In genomic region chr9:6986161-6986560, GRCm38 (mm10) we compare ENCODE assay signal across 19 mouse cellular contexts.
DNase-seq lines count a peak whose midpoint lies in the region; TF ChIP-seq lines count a peak whose summit lies in the region.
"Had no signal": no experiment of that assay in that cellular context is flagged by ENCODE, and none has a peak within 500 bp of the region (broad histone marks: within the 10 kb centered on the region; RNA-seq: fewer than 3 reads in every experiment).

No protein-coding gene starts in this region.

- no peak for TF ChIP-seq POLR2A in lung, adult 2 months (IDR thresholded peaks at IDR 0.05; ENCODE audit: borderline replicate concordance, extremely low read depth, low read depth, low read length)

- H3K27ac ChIP-seq in layer of hippocampus, adult 2 months, result peak overlapping the region; percentile 64
- H3K27ac ChIP-seq: hindbrain, embryonic 14.5 days; kidney, embryonic 15.5 days; liver, embryonic 13.5 days; lung, embryonic 15.5 days; macrophage; stomach, postnatal 0 days had no signal

- WGBS in lung, adult 2 months, result 90% methylated on average over 3 of the region's 3 CpGs

- no peaks in the 10 kb centered on the region for H3K4me1 ChIP-seq in lung, adult 2 months (ENCODE audit: control insufficient read depth, insufficient read depth, low read length)
- H3K4me1 ChIP-seq: heart, embryonic 12.5 days; kidney, embryonic 15.5 days; liver, embryonic 13.5 days; lung, embryonic 15.5 days had no signal

- peak in 1 of 2 experiments; percentile 63 for DNase-seq in layer of hippocampus, adult 2 months (ENCODE audit: low spot score in 2 of 2)
- DNase-seq in layer of hippocampus, postnatal 36 days, result no peak
- DNase-seq in retina, adult 2 months (ENCODE audit: low read depth, low spot score), result peak; percentile 15
- DNase-seq in retina, embryonic 14.5 days (ENCODE audit: low spot score), result no peak
- DNase-seq in frontal cortex, postnatal 10 days (ENCODE audit: low spot score in 2 of 2), result peak; percentile 8 to 38
- DNase-seq in kidney, postnatal 25 days, result no peak
- DNase-seq in lung, adult 2 months, result no peak
- DNase-seq: adrenal gland, adult 2 months; cerebellum, adult 9-10 months; heart, adult 11 months; heart, postnatal 14 days; liver, embryonic 13.5 days had no signal

- H3K4me3 ChIP-seq in layer of hippocampus, adult 2 months, result no peak overlapping the region
- no peak overlapping the region for H3K4me3 ChIP-seq in lung, adult 2 months (replicated peaks; ENCODE audit: extremely low read depth, low read depth, low read length)
- H3K4me3 ChIP-seq: erythroblast, embryonic 14.5 days; heart, embryonic 12.5 days; kidney, embryonic 15.5 days; liver, embryonic 13.5 days; lung, embryonic 15.5 days had no signal

- TF ChIP-seq CTCF in layer of hippocampus, adult 2 months (conservative IDR thresholded peaks at IDR 0.05), result no peak
- no peak for TF ChIP-seq CTCF in lung, adult 2 months (IDR thresholded peaks at IDR 0.05; ENCODE audit: insufficient read depth, low read length)

Comparison
In these comparisons a context has a peak if more than half of its experiments do, and no peak if none do; other contexts are left out.
1. DNase-seq: peak in retina, adult 2 months (single experiment) and frontal cortex, postnatal 10 days (2 of 2); none in layer of hippocampus, postnatal 36 days (0 of 2), retina, embryonic 14.5 days (single experiment), kidney, postnatal 25 days (0 of 2) and lung, adult 2 months (single experiment).